Mouse (Mus musculus): ENCODE results near the gene Hs3st1.
"Not testable (repeated sequence)": the region's sequence is repeated elsewhere in the genome, so short reads cannot be mapped to it uniquely, and the experiment has no call there.

GRCm38 (mm10) chr5:39755375-39755774 is at the start of gene Hs3st1:
- TF ChIP-seq CTCF (IDR thresholded peaks at IDR 0.05; ENCODE audit: borderline replicate concordance, insufficient read depth, low read depth, low read length); POLR2A (IDR thresholded peaks at IDR 0.05; ENCODE audit: borderline replicate concordance, insufficient read depth, low read length): not testable (repeated sequence)

All from cerebellum, adult 2 months (tissue).